Mouse (Mus musculus): ENCODE measurements around the gene Zbtb20. TPM values are rescaled to one million over a fixed set of nuclear protein-coding genes. Genes with fewer than 3 reads are reported as not detected.
A peak's percentile ranks its signal among the peaks of the same experiment; 100 is the strongest.

The Zbtb20 gene
- polyA plus RNA-seq, 1 experiment, result 4.0 TPM

DNA sequence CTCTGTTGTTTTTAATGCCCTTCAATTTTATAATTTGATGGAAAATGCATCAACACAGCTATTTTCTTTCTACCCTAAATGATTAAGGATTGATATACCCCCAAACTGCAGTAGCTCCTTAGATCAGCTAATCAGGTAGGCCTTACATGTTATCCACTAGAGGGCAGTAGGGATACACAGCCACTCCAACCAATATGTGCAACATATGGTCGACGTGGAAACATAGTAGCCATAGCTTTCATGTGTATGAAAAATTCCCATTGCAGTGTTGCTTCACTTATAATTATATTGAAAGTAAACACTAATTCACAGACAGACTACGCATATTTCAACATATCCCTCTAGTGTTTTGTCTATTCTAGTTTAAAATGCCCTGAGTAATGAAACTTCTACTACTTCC, 664.4 kb downstream of the Zbtb20 start:
- Histone ChIP-seq H3K79me3 (ENCODE audit: low read depth) (no peaks in the 10 kb centered on the region), H3K79me2 (ENCODE audit: control insufficient read depth, insufficient read depth) (no peaks in the 10 kb centered on the region), H3K27me3 (ENCODE audit: control insufficient read depth, insufficient read depth, insufficient read length) (no peaks in the 10 kb centered on the region), H3ac (ENCODE audit: control insufficient read depth, insufficient read length, low read depth) (no peak overlapping the region), H3K4me3 (ENCODE audit: insufficient read depth, poor library complexity, severe bottlenecking) (no peak overlapping the region), H3K36me3 (ENCODE audit: control insufficient read depth, insufficient read depth) (no peaks in the 10 kb centered on the region)
- TF ChIP-seq CTCF (IDR thresholded peaks at IDR 0.05; ENCODE audit: control insufficient read depth, insufficient read depth, insufficient read length) (peak; percentile 52), USF1 (IDR thresholded peaks at IDR 0.05; ENCODE audit: low read depth) (no peak)

- H3K36me3 ChIP-seq (ENCODE audit: control insufficient read depth, insufficient read depth), result no peaks in the 10 kb centered on the region
- TF ChIP-seq CTCF (IDR thresholded peaks at IDR 0.05; ENCODE audit: control insufficient read depth, insufficient read depth, insufficient read length) (no peak), USF1 (IDR thresholded peaks at IDR 0.05; ENCODE audit: low read depth) (no peak), MYOD1 (IDR thresholded peaks at IDR 0.05; ENCODE audit: control insufficient read depth, insufficient read length, low read depth) (no peak), CEBPB (IDR thresholded peaks at IDR 0.05; ENCODE audit: low read depth) (no peak), MAX (IDR thresholded peaks at IDR 0.05) (no peak), MYOG (IDR thresholded peaks at IDR 0.05; ENCODE audit: control insufficient read depth, extremely low read depth, insufficient read length) (no peak), FOSL1 (IDR thresholded peaks at IDR 0.05; ENCODE audit: insufficient read depth, low read length, poor library complexity, severe bottlenecking) (no peak)
- no peak overlapping the region for H3ac ChIP-seq (ENCODE audit: control insufficient read depth, insufficient read length, low read depth)
- no peak overlapping the region for H3K4me3 ChIP-seq (ENCODE audit: insufficient read depth, poor library complexity, severe bottlenecking)
- no peaks in the 10 kb centered on the region for H3K79me2 ChIP-seq (ENCODE audit: control insufficient read depth, insufficient read depth)
- no peaks in the 10 kb centered on the region for H3K79me3 ChIP-seq (ENCODE audit: low read depth)
- no peaks in the 10 kb centered on the region for H3K27me3 ChIP-seq (ENCODE audit: control insufficient read depth, insufficient read depth, insufficient read length)
Measured at GRCm38 (mm10) chr16:43540546-43541167, 665.0 kb downstream of the Zbtb20 start.

GRCm38 (mm10) chr16:43545261-43545660, 669.6 kb downstream of the Zbtb20 start:
- no peaks in the 10 kb centered on the region for H3K79me3 ChIP-seq (ENCODE audit: low read depth)
- TF ChIP-seq MAX (IDR thresholded peaks at IDR 0.05) (no peak), CTCF (IDR thresholded peaks at IDR 0.05; ENCODE audit: control insufficient read depth, insufficient read depth, insufficient read length) (no peak), MYOG (IDR thresholded peaks at IDR 0.05; ENCODE audit: control insufficient read depth, extremely low read depth, insufficient read length) (no peak), USF1 (IDR thresholded peaks at IDR 0.05; ENCODE audit: low read depth) (no peak), FOSL1 (IDR thresholded peaks at IDR 0.05; ENCODE audit: insufficient read depth, low read length, poor library complexity, severe bottlenecking) (no peak)
- no peaks in the 10 kb centered on the region for H3K36me3 ChIP-seq (ENCODE audit: control insufficient read depth, insufficient read depth)
- no peak overlapping the region for H3K4me3 ChIP-seq (ENCODE audit: insufficient read depth, poor library complexity, severe bottlenecking)
- no peaks in the 10 kb centered on the region for H3K27me3 ChIP-seq (ENCODE audit: control insufficient read depth, insufficient read depth, insufficient read length)
- H3K79me2 ChIP-seq (ENCODE audit: control insufficient read depth, insufficient read depth), result no peaks in the 10 kb centered on the region
- H3ac ChIP-seq (ENCODE audit: control insufficient read depth, insufficient read length, low read depth), result no peak overlapping the region

DNA sequence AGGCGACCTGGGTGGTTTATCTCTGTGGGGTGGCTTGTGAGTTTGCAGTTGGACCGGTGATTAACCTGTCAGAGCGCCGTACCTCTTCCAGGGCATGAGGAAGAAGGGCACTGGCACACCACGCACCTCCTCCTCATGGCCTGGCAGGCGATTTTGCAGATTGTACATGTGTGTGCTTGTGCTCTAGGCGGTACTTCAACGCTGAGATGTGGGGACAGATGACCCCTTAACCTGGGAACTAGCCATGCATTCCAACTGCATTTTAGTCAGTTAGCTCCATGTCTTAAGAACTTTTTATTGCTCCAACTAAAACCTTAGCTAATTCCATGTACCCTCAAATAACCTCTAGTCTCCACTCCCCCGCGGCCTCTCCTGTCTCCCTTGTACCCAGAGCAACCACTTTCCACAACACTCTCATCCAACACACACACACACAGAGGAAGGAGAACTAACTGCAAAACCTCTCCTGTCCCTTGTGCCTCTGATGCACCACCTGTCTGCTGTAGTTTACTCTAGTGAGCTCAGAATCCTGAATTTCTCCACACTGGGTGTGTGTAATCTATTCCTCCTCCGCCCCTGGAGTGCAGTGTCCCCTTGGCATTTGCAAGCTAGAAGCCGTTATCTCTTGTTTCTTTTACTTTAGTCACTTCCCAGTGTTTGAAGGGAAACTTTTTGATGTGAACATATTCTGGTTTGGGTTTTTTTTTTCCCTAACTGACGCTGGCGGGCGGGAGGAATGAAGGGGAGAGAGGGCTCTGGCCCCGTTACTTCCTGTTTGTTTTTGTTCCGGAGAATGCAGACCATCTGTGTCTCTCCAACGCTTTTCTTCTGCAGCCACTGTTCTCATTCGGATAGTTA, 671.9 kb downstream of the Zbtb20 start:
- Histone ChIP-seq H3ac (ENCODE audit: control insufficient read depth, insufficient read length, low read depth) (no peak overlapping the region), H3K4me3 (ENCODE audit: insufficient read depth, poor library complexity, severe bottlenecking) (no peak overlapping the region)

GRCm38 (mm10) chr16:43548774-43549173, 673.1 kb downstream of the Zbtb20 start:
- no peak overlapping the region for H3K4me3 ChIP-seq (ENCODE audit: insufficient read depth, poor library complexity, severe bottlenecking)
- H3K79me2 ChIP-seq (ENCODE audit: control insufficient read depth, insufficient read depth), result no peaks in the 10 kb centered on the region
- H3K36me3 ChIP-seq (ENCODE audit: control insufficient read depth, insufficient read depth), result no peaks in the 10 kb centered on the region
- H3ac ChIP-seq (ENCODE audit: control insufficient read depth, insufficient read length, low read depth), result no peak overlapping the region
- H3K27me3 ChIP-seq (ENCODE audit: control insufficient read depth, insufficient read depth, insufficient read length), result no peaks in the 10 kb centered on the region
- no peak for TF ChIP-seq USF1 (IDR thresholded peaks at IDR 0.05; ENCODE audit: low read depth)
- TF ChIP-seq CEBPB (IDR thresholded peaks at IDR 0.05; ENCODE audit: low read depth), result no peak
- no peak for TF ChIP-seq MYOG (IDR thresholded peaks at IDR 0.05; ENCODE audit: control insufficient read depth, extremely low read depth, insufficient read length)
- no peak for TF ChIP-seq FOSL1 (IDR thresholded peaks at IDR 0.05; ENCODE audit: insufficient read depth, low read length, poor library complexity, severe bottlenecking)
- TF ChIP-seq CTCF (IDR thresholded peaks at IDR 0.05; ENCODE audit: control insufficient read depth, insufficient read depth, insufficient read length), result no peak
- TF ChIP-seq MYOD1 (IDR thresholded peaks at IDR 0.05; ENCODE audit: control insufficient read depth, insufficient read length, low read depth), result no peak
- TF ChIP-seq MAX (IDR thresholded peaks at IDR 0.05), result no peak
- H3K79me3 ChIP-seq (ENCODE audit: low read depth), result no peaks in the 10 kb centered on the region

More for the DNA sequence above, 671.9 kb downstream of the Zbtb20 start:
- Histone ChIP-seq H3K79me2 (ENCODE audit: control insufficient read depth, insufficient read depth) (no peaks in the 10 kb centered on the region), H3K79me3 (ENCODE audit: low read depth) (no peaks in the 10 kb centered on the region), H3K27me3 (ENCODE audit: control insufficient read depth, insufficient read depth, insufficient read length) (no peaks in the 10 kb centered on the region), H3K36me3 (ENCODE audit: control insufficient read depth, insufficient read depth) (no peaks in the 10 kb centered on the region)
- TF ChIP-seq CEBPB (IDR thresholded peaks at IDR 0.05; ENCODE audit: low read depth), result no peak
- no peak for TF ChIP-seq FOSL1 (IDR thresholded peaks at IDR 0.05; ENCODE audit: insufficient read depth, low read length, poor library complexity, severe bottlenecking)
- no peak for TF ChIP-seq MAX (IDR thresholded peaks at IDR 0.05)
- TF ChIP-seq USF1 (IDR thresholded peaks at IDR 0.05; ENCODE audit: low read depth), result no peak
- TF ChIP-seq MYOG (IDR thresholded peaks at IDR 0.05; ENCODE audit: control insufficient read depth, extremely low read depth, insufficient read length), result no peak
- TF ChIP-seq CTCF (IDR thresholded peaks at IDR 0.05; ENCODE audit: control insufficient read depth, insufficient read depth, insufficient read length), result no peak
- no peak for TF ChIP-seq MYOD1 (IDR thresholded peaks at IDR 0.05; ENCODE audit: control insufficient read depth, insufficient read length, low read depth)

Measured in C2C12 (cell line).